Comparison of ENCODE assay signal across 20 mouse cellular contexts in genomic region chrX:35921922-35922321, GRCm38 (mm10). TPM values are rescaled to one million over a fixed set of nuclear protein-coding genes. Genes with fewer than 3 reads are reported as not detected.
A peak's percentile ranks its signal among the peaks of the same experiment; 100 is the strongest.
DNase-seq lines count a peak whose midpoint lies in the region; ATAC-seq lines count a peak whose summit lies in the region.
"Had no signal": no experiment of that assay in that cellular context is flagged by ENCODE, and none has a peak within 500 bp of the region (broad histone marks: within the 10 kb centered on the region; RNA-seq: fewer than 3 reads in every experiment).

No protein-coding gene starts in this region.

- DNase-seq in 3T3-L1 (ENCODE audit: low read depth, low spot score) (peak; percentile 53), NIH3T3 (ENCODE audit: low read depth) (peak; percentile 21)
- no peak for DNase-seq in spleen, adult 18-20 months
- no peak for DNase-seq in right cerebral cortex, postnatal 36 days (ENCODE audit: low spot score in 2 of 2)
- DNase-seq: adrenal gland, adult 2 months; adrenal gland, postnatal 10 days; adrenal gland, postnatal 25 days; B cell, adult 2 months; cerebellum, adult 11 months; cerebellum, adult 18-20 months; cerebellum, adult 8-10 months; cerebellum, adult 9-11 months; cerebellum, postnatal 14 days; cerebellum, postnatal 36 days; embryo, embryonic 11 days had no signal

- 0 out of 2 replicates have a peak, but pooled peaks have one; percentile 9 for ATAC-seq in megakaryocyte progenitor cell, adult 5-6 weeks (replicated peaks; ENCODE audit: poor library complexity)
- ATAC-seq: CD4-positive, CD25-positive, alpha-beta regulatory T cell, adult 4 months; forebrain, embryonic 14.5 days; forebrain, embryonic 16.5 days had no signal

RNA-seq across cellular contexts. Expression of gene Dock11, which starts 33.3 kb away (rescaled TPM):
- 116 and 118 TPM in 2 replicates for total RNA-seq in megakaryocyte progenitor cell, adult 5-6 weeks (2015)
- total RNA-seq in megakaryocyte progenitor cell, adult 5-6 weeks (2017) = 81.5 and 95.3 TPM in 2 replicates
- total RNA-seq: G1E had no signal

Comparison
In these comparisons a context has a peak if more than half of its experiments do, and no peak if none do; other contexts are left out.
1. DNase-seq: peak in 3T3-L1 (single experiment) and NIH3T3 (single experiment); none in spleen, adult 18-20 months (0 of 2) and right cerebral cortex, postnatal 36 days (0 of 2).